20 mouse cellular contexts compared by ENCODE assay signal in the genomic region with DNA sequence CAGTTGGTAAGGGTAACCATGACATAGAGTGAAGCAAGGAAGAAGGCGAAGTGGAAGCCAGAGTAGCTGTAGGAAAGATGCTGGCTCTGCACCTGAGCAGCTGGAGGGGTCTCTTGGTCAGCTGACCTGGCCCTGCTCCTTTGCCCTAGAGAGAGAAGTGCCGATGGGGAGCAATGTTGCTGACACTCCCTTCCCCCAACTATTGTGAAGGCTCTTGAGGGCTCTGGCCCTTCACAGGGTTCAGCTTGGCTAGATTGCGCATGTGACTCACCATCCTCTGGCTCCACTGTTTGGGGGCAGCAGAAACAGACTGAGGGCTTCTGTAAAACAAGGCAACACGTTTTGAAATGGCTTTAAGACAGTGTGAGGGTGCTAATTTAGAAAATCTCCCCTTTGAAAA. TPM values are rescaled to one million over a fixed set of nuclear protein-coding genes. Genes with fewer than 3 reads are reported as not detected.
DNase-seq lines count a peak whose midpoint lies in the region; ATAC-seq and TF ChIP-seq lines count a peak whose summit lies in the region.
"Had no signal": no experiment of that assay in that cellular context is flagged by ENCODE, and none has a peak within 500 bp of the region (broad histone marks: within the 10 kb centered on the region; RNA-seq: fewer than 3 reads in every experiment).

No protein-coding gene starts in this region.

- no peak for TF ChIP-seq CTCF in gastrocnemius, adult 2 months (IDR thresholded peaks at IDR 0.05)
- TF ChIP-seq CTCF in stomach, postnatal 0 days (IDR thresholded peaks at IDR 0.05; ENCODE audit: low read depth), result no peak

- peak overlapping the region; percentile 26; the same call in 1 of the 2 replicates for H3K4me2 ChIP-seq in heart, embryonic 15.5 days
- H3K4me2 ChIP-seq in stomach, embryonic 16.5 days (ENCODE audit: low read depth, low read length), result no peak overlapping the region
- no peak overlapping the region for H3K4me2 ChIP-seq in stomach, postnatal 0 days (replicated peaks; ENCODE audit: low read depth)

- H3K9me3 ChIP-seq in heart, embryonic 15.5 days (replicated peaks), result no peaks in the 10 kb centered on the region
- H3K9me3 ChIP-seq in stomach, embryonic 16.5 days (replicated peaks; ENCODE audit: control insufficient read depth, low read length), result no peaks in the 10 kb centered on the region
- no peaks in the 10 kb centered on the region for H3K9me3 ChIP-seq in stomach, postnatal 0 days (ENCODE audit: control insufficient read depth, low read length)

- H3K4me3 ChIP-seq in gastrocnemius, adult 2 months, result peak overlapping the region; percentile 49
- no peak overlapping the region for H3K4me3 ChIP-seq in heart, embryonic 15.5 days
- no peak overlapping the region for H3K4me3 ChIP-seq in stomach, embryonic 16.5 days (replicated peaks; ENCODE audit: low read length)
- H3K4me3 ChIP-seq in stomach, postnatal 0 days (ENCODE audit: low read depth, low read length), result no peak overlapping the region

- WGBS in heart, embryonic 15.5 days, result 58% methylated on average over 4 of the region's 4 CpGs
- WGBS in stomach, embryonic 16.5 days, result 77% methylated on average over 4 of the region's 4 CpGs
- 69% methylated on average over 4 of the region's 4 CpGs for WGBS in stomach, postnatal 0 days

- peaks cover 43% of the 10 kb centered on the region for H3K4me1 ChIP-seq in heart, embryonic 15.5 days (replicated peaks)
- peaks cover 28% of the 10 kb centered on the region for H3K4me1 ChIP-seq in stomach, embryonic 16.5 days (ENCODE audit: control insufficient read depth, insufficient read depth, low read length)
- no peaks in the 10 kb centered on the region for H3K4me1 ChIP-seq in stomach, postnatal 0 days (replicated peaks; ENCODE audit: control insufficient read depth, insufficient read depth)

- no peak for ATAC-seq in heart, embryonic 15.5 days (replicated peaks; ENCODE audit: insufficient number of reproducible peaks, insufficient read depth, low FRiP score, low read depth)
- no peak for ATAC-seq in stomach, embryonic 16.5 days (ENCODE audit: insufficient read depth, low FRiP score)
- ATAC-seq in stomach, postnatal 0 days (ENCODE audit: low FRiP score, low TSS enrichment), result no peak
- ATAC-seq: forebrain, postnatal 0 days had no signal

- H3K27me3 ChIP-seq in heart, embryonic 15.5 days, result no peaks in the 10 kb centered on the region
- no peaks in the 10 kb centered on the region for H3K27me3 ChIP-seq in stomach, embryonic 16.5 days (ENCODE audit: control insufficient read depth, insufficient read depth, low read length)
- no peaks in the 10 kb centered on the region for H3K27me3 ChIP-seq in stomach, postnatal 0 days (ENCODE audit: control insufficient read depth, insufficient read depth, low read length)

- intact Hi-C loops in gastrocnemius, adult 2 months (cut with DNase I), result no loop called here
- intact Hi-C loops in heart, postnatal 36 days (cut with DNase I), result no loop called here

- no peak for TF ChIP-seq EP300 in stomach, postnatal 0 days (optimal IDR thresholded peaks at IDR 0.05)

- H3K27ac ChIP-seq in gastrocnemius, adult 2 months, result peak overlapping the region; percentile 87
- peak overlapping the region; percentile 73 for H3K27ac ChIP-seq in heart, embryonic 15.5 days
- no peak overlapping the region for H3K27ac ChIP-seq in stomach, embryonic 16.5 days (ENCODE audit: low read length)
- H3K27ac ChIP-seq in stomach, postnatal 0 days (replicated peaks), result no peak overlapping the region; the same call in 1 of the 2 replicates

- peaks cover 25% of the 10 kb centered on the region for H3K36me3 ChIP-seq in heart, embryonic 15.5 days
- no peaks in the 10 kb centered on the region for H3K36me3 ChIP-seq in stomach, embryonic 16.5 days (ENCODE audit: control insufficient read depth, insufficient read depth, low read length)
- H3K36me3 ChIP-seq in stomach, postnatal 0 days (ENCODE audit: control insufficient read depth, insufficient read depth, low read length), result no peaks in the 10 kb centered on the region; the same call in 1 of the 2 replicates

- H3K9ac ChIP-seq in heart, embryonic 15.5 days, result no peak overlapping the region
- 0 out of 2 replicates have a peak overlapping the region, but pooled peaks have one; percentile 22 for H3K9ac ChIP-seq in stomach, embryonic 16.5 days (ENCODE audit: low read length)
- H3K9ac ChIP-seq in stomach, postnatal 0 days (ENCODE audit: low read length), result no peak overlapping the region
- H3K9ac ChIP-seq: forebrain, postnatal 0 days had no signal

- no peak for DNase-seq in gastrocnemius, adult 2 months
- no peak for DNase-seq in gastrocnemius, postnatal 25 days
- DNase-seq in heart, postnatal 36 days, result no peak
- DNase-seq in stomach, postnatal 0 days (ENCODE audit: low spot score), result no peak
- DNase-seq in testis, postnatal 10 days (ENCODE audit: low spot score), result no peak
- DNase-seq: adrenal gland, postnatal 14 days; B cell, adult 2 months; cerebellum, adult 2 months; forebrain, postnatal 0 days; layer of hippocampus, postnatal 36 days; lung, adult 2 months; right cerebral cortex, adult 18-20 months; thymus, postnatal 14 days had no signal

RNA-seq across cellular contexts. Expression of a gene that starts 0.7 kb away (rescaled TPM):
- total RNA-seq in gastrocnemius, adult 2 months (2021), result 10 to 100 TPM; 21.0 to 21.7 TPM
- 10 to 100 TPM; 14.2 to 20.2 TPM for total RNA-seq in gastrocnemius, postnatal 25 days (2021)
- 85.3 and 101 TPM in 2 replicates for polyA plus RNA-seq in heart, embryonic 15.5 days (2015; fragmentation: Nextera tagmentation; extraction: Ambion mirVana)
- 10 to 100 TPM; 23.5 to 23.6 TPM for total RNA-seq in heart, postnatal 36 days (2021)
- 86.0 and 107 TPM in 2 replicates for polyA plus RNA-seq in stomach, embryonic 16.5 days (2015; fragmentation: Nextera tagmentation; extraction: Ambion mirVana)
- 75.9 and 82.4 TPM in 2 replicates for polyA plus RNA-seq in stomach, postnatal 0 days (2015; fragmentation: Nextera tagmentation; extraction: Ambion mirVana)

RNA-seq across cellular contexts. Expression of a gene that starts 3.4 kb away (rescaled TPM):
- 100 to 1,000 TPM; 286 to 358 TPM for total RNA-seq in gastrocnemius, adult 2 months (2021)
- total RNA-seq in gastrocnemius, postnatal 25 days (2021), result 100 to 1,000 TPM; 315 to 360 TPM
- 466 and 549 TPM in 2 replicates for polyA plus RNA-seq in heart, embryonic 15.5 days (2015; fragmentation: Nextera tagmentation; extraction: Ambion mirVana)
- total RNA-seq in heart, postnatal 36 days (2021), result 100 to 1,000 TPM; 376 to 394 TPM
- 439 and 496 TPM in 2 replicates for polyA plus RNA-seq in stomach, embryonic 16.5 days (2015; fragmentation: Nextera tagmentation; extraction: Ambion mirVana)
- polyA plus RNA-seq in stomach, postnatal 0 days (2015; fragmentation: Nextera tagmentation; extraction: Ambion mirVana), result 416 and 486 TPM in 2 replicates

RNA-seq across cellular contexts. Expression of a gene that starts 4.2 kb away (rescaled TPM):
- total RNA-seq in gastrocnemius, adult 2 months (2021), result not detected
- total RNA-seq in gastrocnemius, postnatal 25 days (2021), result not detected
- polyA plus RNA-seq in heart, embryonic 15.5 days (2015; fragmentation: Nextera tagmentation; extraction: Ambion mirVana), result 0.13 and 0.19 TPM in 2 replicates
- not detected for total RNA-seq in heart, postnatal 36 days (2021)
- polyA plus RNA-seq in stomach, embryonic 16.5 days (2015; fragmentation: Nextera tagmentation; extraction: Ambion mirVana), result 0.25 and 0.46 TPM in 2 replicates
- polyA plus RNA-seq in stomach, postnatal 0 days (2015; fragmentation: Nextera tagmentation; extraction: Ambion mirVana), result 0.11 and 0.16 TPM in 2 replicates
- total RNA-seq: adrenal gland, postnatal 14 days; gastrocnemius, adult 18-20 months; liver, adult 2 months had no signal

RNA-seq across cellular contexts. Expression of a gene that starts 8.3 kb away (rescaled TPM):
- not detected for total RNA-seq in gastrocnemius, adult 2 months (2021)
- total RNA-seq in gastrocnemius, postnatal 25 days (2021), result not detected
- 1.00 and 1.6 TPM in 2 replicates for polyA plus RNA-seq in heart, embryonic 15.5 days (2015; fragmentation: Nextera tagmentation; extraction: Ambion mirVana)
- total RNA-seq in heart, postnatal 36 days (2021), result not detected
- polyA plus RNA-seq in stomach, embryonic 16.5 days (2015; fragmentation: Nextera tagmentation; extraction: Ambion mirVana), result 8.7 and 8.8 TPM in 2 replicates
- polyA plus RNA-seq in stomach, postnatal 0 days (2015; fragmentation: Nextera tagmentation; extraction: Ambion mirVana), result 4.9 and 5.4 TPM in 2 replicates
- total RNA-seq: forebrain, postnatal 0 days; gastrocnemius, adult 18-20 months; hematopoietic stem cell, adult 5-6 weeks; layer of hippocampus, adult 18-20 months; layer of hippocampus, postnatal 36 days; left cerebral cortex, postnatal 25 days had no signal
- polyA plus RNA-seq: cerebellum, adult 2 months had no signal

RNA-seq across cellular contexts. Expression of a gene that starts 21.5 kb away (rescaled TPM):
- total RNA-seq in gastrocnemius, adult 2 months (2021), result 10 to 100 TPM; 24.2 to 27.6 TPM
- 10 to 100 TPM; 18.0 to 20.6 TPM for total RNA-seq in gastrocnemius, postnatal 25 days (2021)
- polyA plus RNA-seq in heart, embryonic 15.5 days (2015; fragmentation: Nextera tagmentation; extraction: Ambion mirVana), result 39.7 and 42.1 TPM in 2 replicates
- total RNA-seq in heart, postnatal 36 days (2021), result 10 to 100 TPM; 29.7 to 32.4 TPM
- 48.6 and 53.4 TPM in 2 replicates for polyA plus RNA-seq in stomach, embryonic 16.5 days (2015; fragmentation: Nextera tagmentation; extraction: Ambion mirVana)
- polyA plus RNA-seq in stomach, postnatal 0 days (2015; fragmentation: Nextera tagmentation; extraction: Ambion mirVana), result 25.2 and 27.6 TPM in 2 replicates

Comparison
In these comparisons a context has a peak if more than half of its experiments do, and no peak if none do; other contexts are left out.
1. H3K27ac ChIP-seq: peak in gastrocnemius, adult 2 months (single experiment) and heart, embryonic 15.5 days (single experiment); none in stomach, embryonic 16.5 days (single experiment) and stomach, postnatal 0 days (single experiment).